Mouse (Mus musculus): ENCODE measurements at regions not wholly inside any gene's neighbourhood (a gene's known extent, or its start where the extent isn't known, plus 50 kb on each side); places are given as distances from the start of the nearest gene placed in this dataset.
A peak's percentile ranks its signal among the peaks of the same experiment; 100 is the strongest.

GRCm38 (mm10) chr3:150493433-150494045, 944.1 kb upstream of the Adgrl4 start:
- TF ChIP-seq POLR2A (IDR thresholded peaks at IDR 0.05; ENCODE audit: low read depth, low read length) (no peak), CTCF (conservative IDR thresholded peaks at IDR 0.05; ENCODE audit: insufficient read depth, insufficient read length, low read depth, low read length) (no peak)
- Histone ChIP-seq H3K4me1 (ENCODE audit: control insufficient read depth, insufficient read depth, low read length) (no peaks in the 10 kb centered on the region), H3K27ac (ENCODE audit: insufficient read depth, low read depth, low read length) (no peak overlapping the region), H3K27me3 (replicated peaks; ENCODE audit: control insufficient read depth, insufficient read depth, low read length) (no peaks in the 10 kb centered on the region), H3K4me3 (ENCODE audit: insufficient read depth, low read depth, low read length) (no peak overlapping the region), H3K36me3 (ENCODE audit: control insufficient read depth, insufficient read depth, low read length) (no peaks in the 10 kb centered on the region)
- 30% methylated on average over 2 of the region's 2 CpGs for WGBS
- no peak for DNase-seq

- H3K27ac ChIP-seq (ENCODE audit: insufficient read depth, low read depth, low read length), result no peak overlapping the region
- 83% methylated on average over 3 of the region's 3 CpGs for WGBS
- H3K4me1 ChIP-seq (ENCODE audit: control insufficient read depth, insufficient read depth, low read length), result no peaks in the 10 kb centered on the region
- no peaks in the 10 kb centered on the region for H3K27me3 ChIP-seq (replicated peaks; ENCODE audit: control insufficient read depth, insufficient read depth, low read length)
- no peak overlapping the region for H3K4me3 ChIP-seq (ENCODE audit: insufficient read depth, low read depth, low read length)
- TF ChIP-seq POLR2A (IDR thresholded peaks at IDR 0.05; ENCODE audit: low read depth, low read length) (no peak), CTCF (conservative IDR thresholded peaks at IDR 0.05; ENCODE audit: insufficient read depth, insufficient read length, low read depth, low read length) (no peak)
- no peak for DNase-seq
- no peaks in the 10 kb centered on the region for H3K36me3 ChIP-seq (ENCODE audit: control insufficient read depth, insufficient read depth, low read length)
Observed at GRCm38 (mm10) chr3:150530966-150531365, 906.7 kb upstream of the Adgrl4 start.

- H3K27me3 ChIP-seq (replicated peaks; ENCODE audit: control insufficient read depth, insufficient read depth, low read length), result no peaks in the 10 kb centered on the region
- no peak for DNase-seq
- no peak for TF ChIP-seq POLR2A (IDR thresholded peaks at IDR 0.05; ENCODE audit: low read depth, low read length)
- no peak for TF ChIP-seq CTCF (conservative IDR thresholded peaks at IDR 0.05; ENCODE audit: insufficient read depth, insufficient read length, low read depth, low read length)
- H3K4me1 ChIP-seq (ENCODE audit: control insufficient read depth, insufficient read depth, low read length), result no peaks in the 10 kb centered on the region
- 77% methylated on average over 5 of the region's 5 CpGs for WGBS
- H3K27ac ChIP-seq (ENCODE audit: insufficient read depth, low read depth, low read length), result no peak overlapping the region
- H3K4me3 ChIP-seq (ENCODE audit: insufficient read depth, low read depth, low read length), result no peak overlapping the region
- no peaks in the 10 kb centered on the region for H3K36me3 ChIP-seq (ENCODE audit: control insufficient read depth, insufficient read depth, low read length)
Observed at GRCm38 (mm10) chr3:150543118-150543517, 894.6 kb upstream of the Adgrl4 start.

GRCm38 (mm10) chr3:150588474-150588873, 849.2 kb upstream of the Adgrl4 start:
- Histone ChIP-seq H3K27ac (ENCODE audit: insufficient read depth, low read depth, low read length) (no peak overlapping the region), H3K36me3 (ENCODE audit: control insufficient read depth, insufficient read depth, low read length) (no peaks in the 10 kb centered on the region), H3K4me3 (ENCODE audit: insufficient read depth, low read depth, low read length) (no peak overlapping the region), H3K4me1 (ENCODE audit: control insufficient read depth, insufficient read depth, low read length) (no peaks in the 10 kb centered on the region), H3K27me3 (replicated peaks; ENCODE audit: control insufficient read depth, insufficient read depth, low read length) (no peaks in the 10 kb centered on the region)
- TF ChIP-seq POLR2A (IDR thresholded peaks at IDR 0.05; ENCODE audit: low read depth, low read length), result no peak
- no peak for TF ChIP-seq CTCF (conservative IDR thresholded peaks at IDR 0.05; ENCODE audit: insufficient read depth, insufficient read length, low read depth, low read length)
- no peak for DNase-seq
- 48% methylated on average over 1 of the region's 1 CpGs for WGBS

DNA sequence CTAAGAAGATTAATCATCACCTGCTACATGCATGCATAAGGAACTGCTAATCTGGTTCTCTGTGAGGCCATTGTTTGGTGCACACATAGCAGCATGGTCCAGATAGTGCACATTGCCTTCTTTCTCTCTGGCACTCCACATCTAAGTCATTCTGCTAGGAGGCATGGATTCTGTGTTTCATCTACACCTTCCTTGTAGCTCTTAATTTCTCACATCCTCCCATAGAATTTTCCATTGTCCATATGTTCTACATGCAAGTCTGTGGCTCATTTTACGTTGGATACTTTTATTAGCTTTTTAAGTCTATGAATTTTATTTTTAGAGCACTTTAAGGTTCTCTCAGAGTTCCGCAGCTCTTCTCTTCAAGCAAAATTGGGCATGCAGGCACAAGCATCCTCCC, 846.7 kb upstream of the Adgrl4 start:
- Histone ChIP-seq H3K27ac (ENCODE audit: insufficient read depth, low read depth, low read length) (no peak overlapping the region), H3K4me3 (ENCODE audit: insufficient read depth, low read depth, low read length) (no peak overlapping the region), H3K27me3 (replicated peaks; ENCODE audit: control insufficient read depth, insufficient read depth, low read length) (no peaks in the 10 kb centered on the region), H3K4me1 (ENCODE audit: control insufficient read depth, insufficient read depth, low read length) (no peaks in the 10 kb centered on the region), H3K36me3 (ENCODE audit: control insufficient read depth, insufficient read depth, low read length) (no peaks in the 10 kb centered on the region)
- 84% methylated on average over 2 of the region's 2 CpGs for WGBS
- no peak for DNase-seq
- TF ChIP-seq POLR2A (IDR thresholded peaks at IDR 0.05; ENCODE audit: low read depth, low read length), result no peak
- TF ChIP-seq CTCF (conservative IDR thresholded peaks at IDR 0.05; ENCODE audit: insufficient read depth, insufficient read length, low read depth, low read length), result no peak

DNA sequence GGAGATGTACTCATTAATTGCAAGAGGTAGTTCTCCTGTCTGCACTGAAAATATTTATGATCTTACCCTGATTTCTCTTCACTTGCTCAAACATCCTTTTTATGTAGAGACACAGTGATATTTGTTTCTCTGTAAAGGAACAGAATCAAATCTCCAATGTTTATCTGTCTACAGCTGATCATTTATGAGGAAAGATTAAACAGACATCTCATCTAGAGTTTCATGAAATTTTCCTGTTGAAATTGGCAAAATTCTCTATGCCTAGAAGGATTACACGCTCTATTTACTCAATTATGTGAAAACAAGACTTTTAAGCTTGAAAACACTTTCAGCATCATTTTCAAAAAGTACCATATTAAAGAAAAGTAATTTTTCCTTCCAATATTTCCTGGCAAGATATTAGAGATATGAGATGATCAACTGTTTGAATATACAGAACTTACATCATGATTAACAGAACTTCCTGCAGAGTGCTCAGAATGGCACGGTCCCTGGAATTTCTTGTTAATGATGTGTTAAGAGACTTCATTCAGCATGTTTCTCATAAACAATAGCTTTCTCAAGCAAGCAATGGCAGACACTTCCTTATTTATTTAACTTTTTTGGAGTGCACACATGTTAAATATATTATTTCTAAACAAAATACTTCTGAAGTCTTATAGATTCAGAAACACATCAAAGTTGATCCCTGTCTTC, 834.1 kb upstream of the Adgrl4 start:
- H3K4me3 ChIP-seq (ENCODE audit: insufficient read depth, low read depth, low read length), result no peak overlapping the region
- no peaks in the 10 kb centered on the region for H3K27me3 ChIP-seq (replicated peaks; ENCODE audit: control insufficient read depth, insufficient read depth, low read length)
- no peak overlapping the region for H3K27ac ChIP-seq (ENCODE audit: insufficient read depth, low read depth, low read length)
- TF ChIP-seq POLR2A (IDR thresholded peaks at IDR 0.05; ENCODE audit: low read depth, low read length) (no peak), CTCF (conservative IDR thresholded peaks at IDR 0.05; ENCODE audit: insufficient read depth, insufficient read length, low read depth, low read length) (no peak)
- DNase-seq, result no peak
- H3K4me1 ChIP-seq (ENCODE audit: control insufficient read depth, insufficient read depth, low read length), result no peaks in the 10 kb centered on the region
- no peaks in the 10 kb centered on the region for H3K36me3 ChIP-seq (ENCODE audit: control insufficient read depth, insufficient read depth, low read length)
- 63% methylated on average over 2 of the region's 2 CpGs for WGBS

DNA sequence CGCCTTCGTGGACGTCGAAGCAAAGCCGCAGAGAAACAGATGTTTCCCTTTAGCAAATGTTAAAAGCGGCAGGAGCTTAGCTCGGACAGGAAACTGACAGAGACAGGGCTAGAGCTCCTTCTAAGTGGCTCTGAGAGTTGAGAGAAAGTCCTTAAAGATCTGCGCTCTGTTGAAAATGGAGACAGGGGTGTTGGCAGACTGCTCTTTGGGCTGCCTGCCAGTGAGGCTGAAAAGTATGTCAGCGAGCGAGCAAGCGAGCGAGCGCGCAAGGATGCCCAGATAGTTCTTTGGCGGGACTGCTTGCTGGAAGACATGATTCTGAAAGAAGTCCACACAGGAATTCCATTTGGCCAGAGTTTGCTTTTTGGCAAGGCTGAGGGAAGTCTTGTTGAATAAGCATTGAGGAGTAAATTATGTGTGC, 827.0 kb upstream of the Adgrl4 start:
- TF ChIP-seq POLR2A (IDR thresholded peaks at IDR 0.05; ENCODE audit: low read depth, low read length) (no peak), CTCF (conservative IDR thresholded peaks at IDR 0.05; ENCODE audit: insufficient read depth, insufficient read length, low read depth, low read length) (no peak)
- peak; percentile 15 for DNase-seq
- peak overlapping the region; percentile 12; the same call in 1 of the 2 replicates for H3K4me3 ChIP-seq (ENCODE audit: insufficient read depth, low read depth, low read length)
- H3K36me3 ChIP-seq (ENCODE audit: control insufficient read depth, insufficient read depth, low read length), result no peaks in the 10 kb centered on the region
- H3K27ac ChIP-seq (ENCODE audit: insufficient read depth, low read depth, low read length), result no peak overlapping the region
- H3K27me3 ChIP-seq (replicated peaks; ENCODE audit: control insufficient read depth, insufficient read depth, low read length), result no peaks in the 10 kb centered on the region
- 67% methylated on average over 15 of the region's 15 CpGs for WGBS
- no peaks in the 10 kb centered on the region for H3K4me1 ChIP-seq (ENCODE audit: control insufficient read depth, insufficient read depth, low read length)
